Mouse (Mus musculus): ENCODE measurements around the gene Nsmce1. TPM values are rescaled to one million over a fixed set of nuclear protein-coding genes. Genes with fewer than 3 reads are reported as not detected.

Gene Nsmce1
- polyA plus RNA-seq, 1 experiment from 2014 or later: 115 TPM

GRCm38 (mm10) chr7:125453671-125454070, 37.7 kb downstream of the Nsmce1 start:
- ATAC-seq: no peak
- Histone ChIP-seq H3K4me1 (ENCODE audit: control insufficient read depth, insufficient read depth, low read length) (no peaks in the 10 kb centered on the region), H3K4me2 (ENCODE audit: low read depth, low read length) (no peak overlapping the region), H3K27ac (ENCODE audit: low read length) (no peak overlapping the region), H3K36me3 (ENCODE audit: control insufficient read depth, insufficient read depth, low read length) (no peaks in the 10 kb centered on the region), H3K4me3 (ENCODE audit: low read length) (no peak overlapping the region), H3K27me3 (replicated peaks; ENCODE audit: control insufficient read depth, insufficient read depth, low read length) (no peaks in the 10 kb centered on the region), H3K9ac (ENCODE audit: low read depth, low read length) (no peak overlapping the region), H3K9me3 (ENCODE audit: control insufficient read depth, low read length) (no peaks in the 10 kb centered on the region)
- WGBS: 95% methylated on average over 4 of the region's 4 CpGs

- H3K9me3 ChIP-seq (ENCODE audit: control insufficient read depth, low read length): 0 out of 2 replicates have a peak, but pooled peaks cover under 1% of the 10 kb centered on the region
- no peaks in the 10 kb centered on the region; the same call in 1 of the 2 replicates for H3K36me3 ChIP-seq (ENCODE audit: control insufficient read depth, insufficient read depth, low read length)
- ATAC-seq: no peak
- no peaks in the 10 kb centered on the region for H3K27me3 ChIP-seq (replicated peaks; ENCODE audit: control insufficient read depth, insufficient read depth, low read length)
- H3K27ac ChIP-seq (ENCODE audit: low read length): no peak overlapping the region
- H3K4me3 ChIP-seq (ENCODE audit: low read length): no peak overlapping the region
- H3K4me2 ChIP-seq (ENCODE audit: low read depth, low read length): no peak overlapping the region
- H3K9ac ChIP-seq (ENCODE audit: low read depth, low read length): no peak overlapping the region
- 66% methylated on average over 2 of the region's 2 CpGs for WGBS
- no peaks in the 10 kb centered on the region for H3K4me1 ChIP-seq (ENCODE audit: control insufficient read depth, insufficient read depth, low read length)
These were observed 40.3 kb downstream of the Nsmce1 start for GRCm38 (mm10) chr7:125451078-125451477.

- Histone ChIP-seq H3K27me3 (replicated peaks; ENCODE audit: control insufficient read depth, insufficient read depth, low read length) (no peaks in the 10 kb centered on the region), H3K4me1 (ENCODE audit: control insufficient read depth, insufficient read depth, low read length) (peaks cover under 1% of the 10 kb centered on the region), H3K27ac (ENCODE audit: low read length) (no peak overlapping the region), H3K4me2 (ENCODE audit: low read depth, low read length) (no peak overlapping the region), H3K36me3 (ENCODE audit: control insufficient read depth, insufficient read depth, low read length) (no peaks in the 10 kb centered on the region; the same call in 1 of the 2 replicates), H3K9me3 (ENCODE audit: control insufficient read depth, low read length) (0 out of 2 replicates have a peak, but pooled peaks cover 3% of the 10 kb centered on the region), H3K4me3 (ENCODE audit: low read length) (no peak overlapping the region), H3K9ac (ENCODE audit: low read depth, low read length) (no peak overlapping the region)
- 67% methylated on average over 1 of the region's 1 CpGs for WGBS
- no peak for ATAC-seq
These were observed 40.7 kb downstream of the Nsmce1 start for GRCm38 (mm10) chr7:125450678-125451077.

GRCm38 (mm10) chr7:125444464-125445401, 46.7 kb downstream of the Nsmce1 start, which contains the start of gene Kdm8:
Gene Kdm8 (plus strand): TSS chr7:125444676.
- peak; percentile 98 for ATAC-seq

GRCm38 (mm10) chr7:125444076-125444463, 47.3 kb downstream of the Nsmce1 start:
- Histone ChIP-seq H3K27me3 (replicated peaks; ENCODE audit: control insufficient read depth, insufficient read depth, low read length) (no peaks in the 10 kb centered on the region), H3K4me3 (ENCODE audit: low read length) (peak overlapping the region; percentile 70), H3K9me3 (ENCODE audit: control insufficient read depth, low read length) (peaks cover 9% of the 10 kb centered on the region; the same call in 1 of the 2 replicates), H3K4me1 (ENCODE audit: control insufficient read depth, insufficient read depth, low read length) (peaks cover 9% of the 10 kb centered on the region), H3K4me2 (ENCODE audit: low read depth, low read length) (peak overlapping the region; percentile 72), H3K27ac (ENCODE audit: low read length) (peak overlapping the region; percentile 98), H3K36me3 (ENCODE audit: control insufficient read depth, insufficient read depth, low read length) (no peaks in the 10 kb centered on the region; the same call in 1 of the 2 replicates), H3K9ac (ENCODE audit: low read depth, low read length) (peak overlapping the region; percentile 85)
- 15% methylated on average over 10 of the region's 10 CpGs for WGBS
- ATAC-seq: peak; percentile 24

More at GRCm38 (mm10) chr7:125444464-125445401, 46.7 kb downstream of the Nsmce1 start, which contains the start of gene Kdm8:
- Histone ChIP-seq H3K9me3 (ENCODE audit: control insufficient read depth, low read length) (0 out of 2 replicates have a peak, but pooled peaks cover 3% of the 10 kb centered on the region), H3K4me3 (ENCODE audit: low read length) (peak within 1 kb of the TSS; percentile 70), H3K9ac (ENCODE audit: low read depth, low read length) (peak within 1 kb of the TSS; percentile 85), H3K27ac (ENCODE audit: low read length) (peak within 1 kb of the TSS; percentile 98), H3K4me2 (ENCODE audit: low read depth, low read length) (peak within 1 kb of the TSS; percentile 72), H3K4me1 (ENCODE audit: control insufficient read depth, insufficient read depth, low read length) (peaks cover 9% of the 10 kb centered on the region), H3K27me3 (replicated peaks; ENCODE audit: control insufficient read depth, insufficient read depth, low read length) (no peaks in the 10 kb centered on the region), H3K36me3 (ENCODE audit: control insufficient read depth, insufficient read depth, low read length) (no peaks in the 10 kb centered on the region; the same call in 1 of the 2 replicates)
- WGBS: 2% methylated on average over 61 of the region's 61 CpGs

GRCm38 (mm10) chr7:125442323-125442722, 49.1 kb downstream of the Nsmce1 start:
- ATAC-seq: no peak
- WGBS: 75% methylated on average over 4 of the region's 4 CpGs
- Histone ChIP-seq H3K9ac (ENCODE audit: low read depth, low read length) (no peak overlapping the region), H3K4me3 (ENCODE audit: low read length) (no peak overlapping the region), H3K9me3 (ENCODE audit: control insufficient read depth, low read length) (peaks cover 9% of the 10 kb centered on the region; the same call in 1 of the 2 replicates), H3K4me2 (ENCODE audit: low read depth, low read length) (no peak overlapping the region), H3K27ac (ENCODE audit: low read length) (no peak overlapping the region), H3K36me3 (ENCODE audit: control insufficient read depth, insufficient read depth, low read length) (no peaks in the 10 kb centered on the region; the same call in 1 of the 2 replicates), H3K4me1 (ENCODE audit: control insufficient read depth, insufficient read depth, low read length) (peaks cover 9% of the 10 kb centered on the region), H3K27me3 (replicated peaks; ENCODE audit: control insufficient read depth, insufficient read depth, low read length) (no peaks in the 10 kb centered on the region)

- H3K9me3 ChIP-seq (ENCODE audit: control insufficient read depth, low read length): peaks cover 10% of the 10 kb centered on the region; the same call in 1 of the 2 replicates
- peak overlapping the region; percentile 38 for H3K27ac ChIP-seq (ENCODE audit: low read length)
- peak; percentile 21; the same call in 1 of the 2 replicates for ATAC-seq
- H3K27me3 ChIP-seq (replicated peaks; ENCODE audit: control insufficient read depth, insufficient read depth, low read length): no peaks in the 10 kb centered on the region
- WGBS: 33% methylated on average over 8 of the region's 8 CpGs
- H3K4me1 ChIP-seq (ENCODE audit: control insufficient read depth, insufficient read depth, low read length): peaks cover 15% of the 10 kb centered on the region
- H3K4me2 ChIP-seq (ENCODE audit: low read depth, low read length): no peak overlapping the region
- H3K9ac ChIP-seq (ENCODE audit: low read depth, low read length): peak overlapping the region; percentile 1; the same call in 1 of the 2 replicates
- no peak overlapping the region for H3K4me3 ChIP-seq (ENCODE audit: low read length)
- H3K36me3 ChIP-seq (ENCODE audit: control insufficient read depth, insufficient read depth, low read length): no peaks in the 10 kb centered on the region
These were observed 56.6 kb downstream of the Nsmce1 start for GRCm38 (mm10) chr7:125434666-125435290.

- H3K4me3 ChIP-seq (ENCODE audit: low read length): no peak overlapping the region
- no peaks in the 10 kb centered on the region for H3K27me3 ChIP-seq (replicated peaks; ENCODE audit: control insufficient read depth, insufficient read depth, low read length)
- no peak overlapping the region for H3K9ac ChIP-seq (ENCODE audit: low read depth, low read length)
- H3K36me3 ChIP-seq (ENCODE audit: control insufficient read depth, insufficient read depth, low read length): no peaks in the 10 kb centered on the region
- H3K9me3 ChIP-seq (ENCODE audit: control insufficient read depth, low read length): peaks cover 5% of the 10 kb centered on the region; the same call in 1 of the 2 replicates
- 56% methylated on average over 3 of the region's 3 CpGs for WGBS
- ATAC-seq: peak; percentile 71
- no peak overlapping the region for H3K4me2 ChIP-seq (ENCODE audit: low read depth, low read length)
- 0 out of 2 replicates have a peak overlapping the region, but pooled peaks have one; percentile 38 for H3K27ac ChIP-seq (ENCODE audit: low read length)
- peaks cover 15% of the 10 kb centered on the region for H3K4me1 ChIP-seq (ENCODE audit: control insufficient read depth, insufficient read depth, low read length)
These were observed 57.5 kb downstream of the Nsmce1 start for GRCm38 (mm10) chr7:125433874-125434273.
